Mouse (Mus musculus) heart, postnatal 25 days (tissue): ENCODE results near the gene Tmem43. TPM values are rescaled to one million over a fixed set of nuclear protein-coding genes. Genes with fewer than 3 reads are reported as not detected.
"Not testable (repeated sequence)": the region's sequence is repeated elsewhere in the genome, so short reads cannot be mapped to it uniquely, and the experiment has no call there.

Experiments used
- DNase-seq: peaks from one replicate; pipeline ENCODE4 v3.0.0; 2022; ENCODE audit warnings: low spot score
- intact Hi-C: fragments of 180-260 bp; cut with DNase I; formaldehyde crosslinking; loops from one replicate; pipeline ENCODE4 v1.15.1; 2025
- total RNA-seq, 2 experiments: library from RNA; stranded (reverse); gene quantifications; 2 replicates each; pipeline ENCODE4 v1.2.3; 2021

The Tmem43 gene
- 10 to 100 TPM; 23.5 to 26.0 TPM for total RNA-seq

- peak; percentile 98 for DNase-seq
- intact Hi-C loops = loop anchor here (2.0 kb wide), 1 partner anchor 32 kb away; no protein-coding TSS in a partner anchor
These were observed at the start of gene Tmem43, which contains the start of gene Chchd4 for GRCm38 (mm10) chr6:91472868-91473804. Gene Tmem43, plus strand, starts transcription at chr6:91473703. Gene Chchd4, minus strand, starts transcription at chr6:91473546.

- DNase-seq = no peak
- intact Hi-C loops = no loop called here
These were observed 49.4 kb upstream of the Tmem43 start for GRCm38 (mm10) chr6:91424151-91424550.

- DNase-seq = peak; percentile 84
- intact Hi-C loops = loop anchor here (2.0 kb wide), 2 partner anchors 32 to 74 kb away; partner anchors contain the start of genes Chchd4, Lsm3, Tmem43 and Xpc
These were observed 32.9 kb upstream of the Tmem43 start for GRCm38 (mm10) chr6:91440474-91441144.

- intact Hi-C loops = loop anchor here (2.0 kb wide), 2 partner anchors 32 to 74 kb away; partner anchors contain the start of genes Chchd4, Lsm3, Tmem43 and Xpc
These were observed 32.3 kb upstream of the Tmem43 start for GRCm38 (mm10) chr6:91441145-91441662.

GRCm38 (mm10) chr6:91445316-91445715 lies 28.2 kb upstream of the Tmem43 start:
- DNase-seq = no peak
- intact Hi-C loops = no loop called here

More at GRCm38 (mm10) chr6:91441145-91441662, 32.3 kb upstream of the Tmem43 start:
- no peak for DNase-seq

GRCm38 (mm10) chr6:91449472-91450225 lies 23.9 kb upstream of the Tmem43 start:
- DNase-seq = no peak
- intact Hi-C loops = no loop called here

- no peak for DNase-seq
- intact Hi-C loops = no loop called here
These were observed 21.4 kb upstream of the Tmem43 start for GRCm38 (mm10) chr6:91452056-91452455.

- no peak for DNase-seq
- intact Hi-C loops = no loop called here
These were observed 19.0 kb upstream of the Tmem43 start for GRCm38 (mm10) chr6:91454546-91454945.

- intact Hi-C loops = no loop called here
- DNase-seq = no peak
These were observed 14.0 kb upstream of the Tmem43 start for GRCm38 (mm10) chr6:91459471-91459870.

- intact Hi-C loops = no loop called here
These were observed 7.7 kb upstream of the Tmem43 start for GRCm38 (mm10) chr6:91465756-91466155.

GRCm38 (mm10) chr6:91467106-91467505 lies 6.4 kb upstream of the Tmem43 start:
- DNase-seq = no peak
- intact Hi-C loops = no loop called here

More at GRCm38 (mm10) chr6:91465756-91466155, 7.7 kb upstream of the Tmem43 start:
- no peak for DNase-seq

- intact Hi-C loops = no loop called here
These were observed 2.8 kb upstream of the Tmem43 start for GRCm38 (mm10) chr6:91470712-91471111.

GRCm38 (mm10) chr6:91471427-91471826 lies 2.1 kb upstream of the Tmem43 start:
- intact Hi-C loops = not testable (repeated sequence)

More at GRCm38 (mm10) chr6:91470712-91471111, 2.8 kb upstream of the Tmem43 start:
- DNase-seq = no peak

GRCm38 (mm10) chr6:91472319-91472718 lies 1.2 kb upstream of the Tmem43 start:
- intact Hi-C loops = loop anchor here (2.0 kb wide), 1 partner anchor 32 kb away; no protein-coding TSS in a partner anchor
- no peak for DNase-seq

More at GRCm38 (mm10) chr6:91471427-91471826, 2.1 kb upstream of the Tmem43 start:
- not testable (repeated sequence) for DNase-seq

- no peak for DNase-seq
These were observed 420 bp downstream of the Tmem43 start for GRCm38 (mm10) chr6:91473805-91474440.

GRCm38 (mm10) chr6:91474441-91475190 lies 1.1 kb downstream of the Tmem43 start:
- intact Hi-C loops = loop anchor here (2.0 kb wide), 1 partner anchor 40 kb away; the partner anchor contains the start of genes Lsm3 and Xpc
- DNase-seq = no peak

More at GRCm38 (mm10) chr6:91473805-91474440, 420 bp downstream of the Tmem43 start:
- intact Hi-C loops = loop anchor here (2.0 kb wide), 2 partner anchors 33 to 41 kb away; partner anchors contain the start of genes Lsm3 and Xpc

- intact Hi-C loops = no loop called here
- DNase-seq = no peak
These were observed 3.0 kb downstream of the Tmem43 start for GRCm38 (mm10) chr6:91476541-91476940.

- intact Hi-C loops = no loop called here
- no peak for DNase-seq
These were observed 9.9 kb downstream of the Tmem43 start for GRCm38 (mm10) chr6:91483371-91483770.
